Mouse (Mus musculus) lung, adult 18-20 months (tissue): ENCODE measurements around the gene Stk39.
"Not testable (repeated sequence)": the region's sequence is repeated elsewhere in the genome, so short reads cannot be mapped to it uniquely, and the experiment has no call there.

Source experiments
- DNase-seq, 2 experiments: peaks; one replicate each; pipeline ENCODE4 v3.0.0; 2022; ENCODE audit warnings: mixed read lengths in 2 of 2

Gene Stk39

GRCm38 (mm10) chr2:68270836-68271235 is 201.2 kb downstream of the Stk39 start:
- no peak for DNase-seq

GRCm38 (mm10) chr2:68269646-68270045 is 202.4 kb downstream of the Stk39 start:
- DNase-seq = no peak

- no peak for DNase-seq
Observed at GRCm38 (mm10) chr2:68264826-68265225, 207.2 kb downstream of the Stk39 start.

- DNase-seq = no peak
Observed at GRCm38 (mm10) chr2:68260911-68261310, 211.2 kb downstream of the Stk39 start.

GRCm38 (mm10) chr2:68257571-68257970 is 214.5 kb downstream of the Stk39 start:
- no peak for DNase-seq

GRCm38 (mm10) chr2:68256472-68256871 is 215.6 kb downstream of the Stk39 start:
- no peak for DNase-seq

GRCm38 (mm10) chr2:68254756-68255155 is 217.3 kb downstream of the Stk39 start:
- no peak for DNase-seq

GRCm38 (mm10) chr2:68253222-68253621 is 218.8 kb downstream of the Stk39 start:
- DNase-seq = no peak

GRCm38 (mm10) chr2:68252048-68252758 is 219.9 kb downstream of the Stk39 start:
- DNase-seq = no peak

GRCm38 (mm10) chr2:68250897-68251296 is 221.2 kb downstream of the Stk39 start:
- no peak for DNase-seq

- no peak for DNase-seq
Observed at GRCm38 (mm10) chr2:68249855-68250424, 222.1 kb downstream of the Stk39 start.

- DNase-seq = no peak
Observed at GRCm38 (mm10) chr2:68246284-68246683, 225.8 kb downstream of the Stk39 start.

GRCm38 (mm10) chr2:68244556-68244955 is 227.5 kb downstream of the Stk39 start:
- DNase-seq = no peak

- no peak for DNase-seq
Observed at GRCm38 (mm10) chr2:68243879-68244553, 228.1 kb downstream of the Stk39 start.

- no peak for DNase-seq
Observed at GRCm38 (mm10) chr2:68243273-68243672, 228.8 kb downstream of the Stk39 start.

- DNase-seq = no peak
Observed at GRCm38 (mm10) chr2:68242069-68242468, 230.0 kb downstream of the Stk39 start.

- peak in 1 of 2 experiments; percentile 7 for DNase-seq
Observed at GRCm38 (mm10) chr2:68241640-68242039, 230.4 kb downstream of the Stk39 start.

- not testable (repeated sequence) for DNase-seq
Observed at GRCm38 (mm10) chr2:68239415-68239814, 232.7 kb downstream of the Stk39 start.

- no peak for DNase-seq
Observed at GRCm38 (mm10) chr2:68232929-68233328, 239.1 kb downstream of the Stk39 start.

GRCm38 (mm10) chr2:68229872-68230271 is 242.2 kb downstream of the Stk39 start:
- no peak for DNase-seq

- DNase-seq = no peak
Observed at GRCm38 (mm10) chr2:68229081-68229480, 243.0 kb downstream of the Stk39 start.

- DNase-seq = no peak
Observed at GRCm38 (mm10) chr2:68222227-68222873, 249.7 kb downstream of the Stk39 start.

- DNase-seq = peak in 1 of 2 experiments; percentile 5
Observed at GRCm38 (mm10) chr2:68221226-68221625, 250.8 kb downstream of the Stk39 start.

- DNase-seq = no peak
Observed at GRCm38 (mm10) chr2:68219823-68220222, 252.2 kb downstream of the Stk39 start.
